Mouse (Mus musculus) liver, postnatal 0 days (tissue): Measurements from ENCODE around the gene Sec14l5.

Source experiments
- CTCF ChIP-seq: sonication (generic); IDR thresholded peaks from 2 replicates; pipeline ENCODE4 v1.5.1; 2016; ENCODE audit warnings: antibody characterized with exemption, low read depth
- EP300 ChIP-seq: IDR thresholded peaks from 2 replicates; pipeline ENCODE4 v1.6.1; 2016; ENCODE audit warnings: antibody characterized with exemption, low read depth, mild to moderate bottlenecking

- TF ChIP-seq EP300 (no peak), CTCF (no peak)
Observed at GRCm38 (mm10) chr16:5205431-5205970, 58.6 kb downstream of the Sec14l5 start.
